Mouse (Mus musculus) cerebellum, adult 2 months (tissue): Measurements from ENCODE around the gene Igfn1. TPM values are rescaled to one million over a fixed set of nuclear protein-coding genes. Genes with fewer than 3 reads are reported as not detected.

Source experiments
- DNase-seq, 2 experiments: peaks; one replicate each; pipeline ENCODE4 v3.0.0; 2021
- H3K27ac ChIP-seq: fragments of 200-500 bp; 2 replicates; pipeline ENCODE4 v1.5.1; 2012; ENCODE audit warnings: low read length, control low read depth, inconsistent platforms; ENCODE audit not compliant: insufficient read depth
- H3K27me3 ChIP-seq: fragments of 200-500 bp; 2 replicates; pipeline ENCODE4 v1.6.1; 2012; ENCODE audit warnings: inconsistent platforms, mild to moderate bottlenecking, low read length, moderate library complexity; ENCODE audit not compliant: control insufficient read depth, insufficient read depth
- H3K4me1 ChIP-seq: fragments of 200-500 bp; 2 replicates; pipeline ENCODE4 v1.6.1; 2011; ENCODE audit warnings: low read length; ENCODE audit not compliant: control insufficient read depth, insufficient read depth
- H3K4me3 ChIP-seq: fragments of 200-500 bp; replicated peaks from 2 replicates; pipeline ENCODE3; 2011; ENCODE audit warnings: mild to moderate bottlenecking, low read depth, low read length, control low read depth; ENCODE audit not compliant: insufficient read depth
- CTCF ChIP-seq: fragments of 200-500 bp; IDR thresholded peaks from 2 replicates; pipeline ENCODE4 v1.5.1; 2011; ENCODE audit warnings: low read depth, mild to moderate bottlenecking, control low read depth, low read length, moderate library complexity, borderline replicate concordance; ENCODE audit not compliant: insufficient read depth
- POLR2A ChIP-seq: fragments of 200-500 bp; IDR thresholded peaks from 2 replicates; pipeline ENCODE4 v1.6.1; 2011; ENCODE audit warnings: low read length, control low read depth, borderline replicate concordance; ENCODE audit not compliant: insufficient read depth
- WGBS: fragments of 180-500 bp; shearing (Covaris S2); methylation state at CpG from one replicate; pipeline ENCODE4 v1.1.7; 2018; 5-methylcytosine and 5-hydroxymethylcytosine counted together
- polyA plus RNA-seq: library from polyadenylated mRNA; depleted of rRNA; stranded (reverse); fragments of >200 nt; gene quantifications from 2 replicates; pipeline ENCODE4 v1.2.3, GENCODE M21; 2012

Igfn1 gene
- polyA plus RNA-seq, 1 experiment = 0.33 TPM

GRCm38 (mm10) chr1:135944526-135945259 lies 61.4 kb downstream of the Igfn1 start:
- Histone ChIP-seq H3K4me1 (no peaks in the 10 kb centered on the region), H3K27ac (no peak overlapping the region), H3K4me3 (no peak overlapping the region), H3K27me3 (no peaks in the 10 kb centered on the region)
- peak; percentile 75 to 78 for DNase-seq
- WGBS = 48% methylated on average over 12 of the region's 12 CpGs
- TF ChIP-seq POLR2A = no peak
- TF ChIP-seq CTCF = peak; percentile 74

DNA sequence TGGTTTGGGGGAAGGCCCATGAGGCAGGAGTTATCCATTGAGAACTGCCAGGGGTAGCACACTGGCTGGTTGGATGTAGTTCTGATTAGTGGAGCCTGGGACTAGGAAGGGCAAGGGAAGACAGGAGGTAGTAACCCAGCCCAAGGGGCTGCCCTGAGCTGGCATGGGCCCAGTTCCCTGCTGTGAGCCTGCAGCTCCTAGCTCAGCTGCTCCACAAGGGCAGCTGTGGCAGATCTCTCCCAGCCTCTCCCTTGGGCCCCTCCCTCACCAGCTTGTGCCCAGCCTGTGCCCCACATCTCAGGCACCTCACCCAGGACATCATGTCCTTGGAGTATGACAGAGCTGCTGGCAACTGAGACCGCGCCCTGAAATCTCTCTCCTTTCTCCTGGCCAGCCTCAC lies 62.4 kb downstream of the Igfn1 start:
- no peak for TF ChIP-seq CTCF
- TF ChIP-seq POLR2A = no peak
- DNase-seq = no peak
- Histone ChIP-seq H3K4me3 (no peak overlapping the region), H3K4me1 (no peaks in the 10 kb centered on the region), H3K27me3 (no peaks in the 10 kb centered on the region), H3K27ac (no peak overlapping the region)
- 78% methylated on average over 2 of the region's 2 CpGs for WGBS

GRCm38 (mm10) chr1:135942116-135942515 lies 64.0 kb downstream of the Igfn1 start:
- DNase-seq = no peak
- Histone ChIP-seq H3K4me3 (no peak overlapping the region), H3K27ac (no peak overlapping the region), H3K27me3 (no peaks in the 10 kb centered on the region), H3K4me1 (no peaks in the 10 kb centered on the region)
- TF ChIP-seq CTCF = no peak
- TF ChIP-seq POLR2A = no peak
- WGBS = 54% methylated on average over 7 of the region's 7 CpGs

DNA sequence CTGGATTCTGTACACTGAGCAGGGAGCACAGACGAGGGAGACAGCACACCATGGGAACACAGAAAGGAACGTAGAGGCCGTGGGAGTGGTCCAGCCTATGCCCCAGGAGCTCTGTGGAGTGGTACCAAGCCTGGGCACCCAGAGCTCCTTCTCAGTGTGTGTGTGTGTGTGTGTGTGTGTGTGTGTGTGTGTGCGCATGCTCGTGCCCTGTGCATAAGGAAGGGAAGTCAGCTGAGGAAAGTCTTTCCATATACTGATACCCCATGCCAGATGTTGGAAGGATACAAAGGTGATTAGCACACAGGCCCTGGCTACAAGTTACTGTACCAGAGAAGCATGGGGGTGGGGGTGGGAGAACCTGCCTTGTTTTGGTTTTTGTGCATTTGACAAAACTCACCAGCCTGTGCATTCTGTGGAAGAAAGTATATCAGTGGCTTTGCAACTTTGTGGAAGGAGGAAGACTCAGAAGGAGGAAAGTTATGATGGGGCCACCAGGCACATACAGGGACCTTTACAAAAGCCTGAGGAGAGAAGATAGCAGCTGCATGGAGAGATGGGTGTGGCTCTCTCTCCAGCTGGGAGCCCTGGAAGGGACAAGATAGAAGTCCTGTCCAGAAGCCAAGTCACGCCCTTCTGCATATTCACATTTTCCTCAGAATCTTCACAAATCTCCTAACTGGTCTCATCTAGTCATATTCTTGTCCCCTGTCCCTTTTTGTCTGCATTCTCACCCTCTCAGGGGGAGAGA lies 64.7 kb downstream of the Igfn1 start:
- Histone ChIP-seq H3K27me3 (no peaks in the 10 kb centered on the region; the same call in 1 of the 2 replicates), H3K27ac (no peak overlapping the region), H3K4me1 (no peaks in the 10 kb centered on the region), H3K4me3 (no peak overlapping the region)
- WGBS = 81% methylated on average over 6 of the region's 6 CpGs
- TF ChIP-seq POLR2A (no peak), CTCF (no peak)
- no peak for DNase-seq

DNA sequence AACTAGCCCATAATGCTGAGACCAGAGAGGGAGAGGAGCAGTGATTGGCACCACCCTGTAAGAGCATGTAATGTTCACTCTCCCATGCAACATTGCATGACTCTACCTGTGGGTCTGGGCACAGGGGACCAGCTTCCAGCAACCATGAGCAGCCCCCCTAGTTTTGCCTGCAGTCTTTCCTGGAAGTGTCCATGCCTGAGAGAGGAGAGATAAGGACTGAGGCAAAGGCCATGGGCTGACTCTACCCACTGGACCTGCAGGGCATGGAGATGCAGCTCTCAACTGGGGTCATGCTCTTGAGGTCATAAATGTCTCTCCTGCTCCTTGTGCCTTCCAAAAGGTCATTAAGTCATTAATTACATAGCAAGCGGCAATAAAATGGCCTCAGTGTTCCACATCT lies 70.1 kb downstream of the Igfn1 start:
- 97% methylated on average over 1 of the region's 1 CpGs for WGBS
- DNase-seq = no peak
- Histone ChIP-seq H3K27me3 (no peaks in the 10 kb centered on the region; the same call in 1 of the 2 replicates), H3K4me3 (no peak overlapping the region), H3K27ac (no peak overlapping the region), H3K4me1 (no peaks in the 10 kb centered on the region)
- TF ChIP-seq POLR2A = no peak
- TF ChIP-seq CTCF = no peak

- H3K4me3 ChIP-seq = no peak overlapping the region
- no peak overlapping the region for H3K27ac ChIP-seq
- H3K4me1 ChIP-seq = no peaks in the 10 kb centered on the region
- H3K27me3 ChIP-seq = no peaks in the 10 kb centered on the region; the same call in 1 of the 2 replicates
- no peak for DNase-seq
- 86% methylated on average over 18 of the region's 18 CpGs for WGBS
- no peak for TF ChIP-seq CTCF
- no peak for TF ChIP-seq POLR2A
Measured at GRCm38 (mm10) chr1:135933704-135934293, 72.3 kb downstream of the Igfn1 start.

DNA sequence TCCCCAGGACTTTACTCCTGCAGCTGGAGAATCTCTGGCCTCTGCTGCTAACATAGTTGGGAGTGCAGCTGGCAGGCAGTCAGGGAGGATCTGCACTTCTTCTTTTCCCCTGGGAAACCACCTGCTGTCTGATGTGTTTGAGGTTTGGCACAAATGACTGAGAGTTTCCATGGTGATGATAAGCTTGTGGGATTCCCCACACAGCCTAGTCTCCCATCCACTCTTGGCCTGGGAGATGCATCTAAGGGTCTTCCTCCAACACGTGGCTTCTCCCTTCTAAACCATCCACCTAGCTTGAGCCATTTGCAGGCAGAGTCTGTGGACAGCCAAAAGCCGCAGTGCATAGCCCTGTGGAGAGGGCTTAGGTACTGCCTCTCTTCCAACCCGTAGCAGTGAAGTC lies 76.3 kb downstream of the Igfn1 start:
- peaks cover 14% of the 10 kb centered on the region for H3K4me1 ChIP-seq
- 58% methylated on average over 3 of the region's 3 CpGs for WGBS
- H3K27ac ChIP-seq = no peak overlapping the region
- TF ChIP-seq POLR2A (no peak), CTCF (no peak)
- no peak for DNase-seq
- H3K4me3 ChIP-seq = no peak overlapping the region
- H3K27me3 ChIP-seq = no peaks in the 10 kb centered on the region
